Mouse (Mus musculus): ENCODE measurements around the gene Alpl. TPM values are rescaled to one million over a fixed set of nuclear protein-coding genes. Genes with fewer than 3 reads are reported as not detected.

Alpl gene
- total RNA-seq (2017): not detected in 3 replicates

DNA sequence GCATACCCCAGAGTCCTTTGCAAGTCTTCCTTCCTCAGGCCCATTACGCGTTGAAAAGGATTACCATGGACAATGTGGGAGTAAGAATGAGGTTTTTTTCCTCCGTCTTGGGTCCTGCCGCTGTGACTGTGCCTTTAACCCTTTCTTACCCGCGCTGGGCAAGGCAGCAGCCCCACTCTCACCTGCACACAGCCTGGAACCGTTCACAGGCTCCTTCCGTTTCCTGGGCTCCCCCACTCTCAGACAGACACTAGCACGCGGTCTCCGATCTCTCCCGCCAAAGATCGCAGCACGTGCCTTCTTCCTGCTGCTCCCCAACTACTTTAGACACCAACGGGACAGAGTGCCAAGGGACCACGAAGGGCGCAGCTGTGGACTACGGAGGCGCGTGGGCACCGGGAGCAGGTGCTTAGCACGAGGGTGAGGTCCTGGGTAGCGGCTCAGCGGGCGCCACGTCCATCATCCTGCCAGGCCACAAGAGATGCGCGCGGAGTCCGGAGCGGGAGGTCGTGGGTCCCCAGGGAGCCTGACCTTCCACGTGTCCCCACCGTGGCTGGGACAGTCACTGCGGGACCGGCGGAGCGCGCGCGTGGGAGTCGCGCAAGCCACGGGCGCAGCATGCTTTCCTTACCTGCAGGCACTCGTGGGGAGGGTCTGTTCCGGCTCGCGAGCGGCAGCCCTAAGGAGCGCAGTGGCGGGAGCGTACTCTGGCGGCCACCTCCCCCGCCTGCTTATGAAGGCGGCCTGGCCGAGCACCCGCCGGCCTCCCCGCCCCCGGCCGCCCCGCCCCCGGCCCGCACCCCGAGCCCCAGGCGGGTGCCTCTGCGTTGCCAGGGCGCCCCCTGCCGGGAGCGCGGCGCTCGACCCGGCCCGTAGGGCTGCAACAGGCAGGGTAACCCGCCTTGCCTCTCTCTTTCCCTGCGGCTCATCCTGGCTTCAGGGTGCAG, at the start of gene Alpl:
Gene Alpl (minus strand): TSS at position 774 of the 947 bp plus-strand sequence.
- no peak for ATAC-seq (replicated peaks; ENCODE audit: insufficient number of reproducible peaks, low FRiP score, low TSS enrichment, poor library complexity, severe bottlenecking)

DNA sequence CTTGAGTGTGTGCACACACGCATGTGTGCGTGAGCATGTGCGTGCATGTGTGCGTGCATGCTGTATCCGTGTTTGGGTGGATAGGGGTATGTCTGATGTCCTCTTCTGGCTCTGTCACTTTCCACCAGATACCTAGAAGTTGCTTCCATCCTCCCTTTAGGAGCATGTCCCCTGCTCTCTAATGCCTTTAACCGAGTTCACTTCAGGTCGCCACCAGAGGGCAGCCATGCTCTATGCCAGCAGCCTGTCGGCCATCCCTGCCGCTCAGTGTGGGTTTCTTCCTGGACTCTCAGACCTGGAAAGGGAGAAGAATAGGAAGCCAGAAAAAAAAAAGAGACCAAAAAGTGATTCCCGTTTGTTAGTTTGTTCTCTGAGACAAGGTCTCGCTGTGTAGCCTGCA, 48.5 kb upstream of the Alpl start:
- ATAC-seq (replicated peaks; ENCODE audit: insufficient number of reproducible peaks, low FRiP score, low TSS enrichment, poor library complexity, severe bottlenecking): no peak; the same call in 1 of the 2 replicates

DNA sequence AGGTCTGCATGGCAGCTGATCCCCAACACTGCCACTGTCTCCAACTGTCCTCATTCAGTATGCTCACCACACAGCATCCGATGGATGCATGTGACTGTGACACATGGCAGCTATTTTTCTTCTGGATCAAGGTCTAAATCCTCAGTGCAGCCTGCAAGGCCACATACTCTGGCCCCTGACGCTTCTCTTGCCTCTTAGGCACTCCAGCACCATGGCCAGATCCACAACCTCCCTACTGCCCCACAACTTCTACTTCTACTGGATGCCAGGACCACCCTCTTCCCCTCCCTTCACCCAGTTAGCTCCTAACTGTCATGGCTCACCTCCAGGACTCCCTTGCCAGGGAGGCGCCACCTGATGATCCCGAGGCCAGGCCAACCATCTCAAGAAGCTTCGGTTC, 43.3 kb upstream of the Alpl start:
- ATAC-seq (replicated peaks; ENCODE audit: insufficient number of reproducible peaks, low FRiP score, low TSS enrichment, poor library complexity, severe bottlenecking): no peak

DNA sequence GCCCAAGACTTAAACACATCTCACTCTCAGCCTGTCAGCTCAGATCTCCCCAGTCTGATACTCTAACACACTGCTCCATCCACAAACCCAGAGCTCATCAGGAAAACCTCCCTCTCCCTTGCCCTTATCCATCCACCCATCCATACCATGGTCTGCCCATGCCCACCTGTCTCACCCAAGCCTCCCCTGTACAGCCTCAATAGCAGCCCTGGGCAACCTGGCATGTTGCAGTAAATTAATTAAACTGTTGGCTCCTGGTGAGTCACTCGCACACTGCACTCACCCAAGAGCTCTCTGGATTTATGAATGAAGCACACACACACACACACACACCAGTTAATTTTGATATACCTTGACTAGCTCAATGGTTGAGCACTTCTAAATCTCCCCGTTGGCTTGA, 42.6 kb upstream of the Alpl start:
- ATAC-seq (replicated peaks; ENCODE audit: insufficient number of reproducible peaks, low FRiP score, low TSS enrichment, poor library complexity, severe bottlenecking): no peak

DNA sequence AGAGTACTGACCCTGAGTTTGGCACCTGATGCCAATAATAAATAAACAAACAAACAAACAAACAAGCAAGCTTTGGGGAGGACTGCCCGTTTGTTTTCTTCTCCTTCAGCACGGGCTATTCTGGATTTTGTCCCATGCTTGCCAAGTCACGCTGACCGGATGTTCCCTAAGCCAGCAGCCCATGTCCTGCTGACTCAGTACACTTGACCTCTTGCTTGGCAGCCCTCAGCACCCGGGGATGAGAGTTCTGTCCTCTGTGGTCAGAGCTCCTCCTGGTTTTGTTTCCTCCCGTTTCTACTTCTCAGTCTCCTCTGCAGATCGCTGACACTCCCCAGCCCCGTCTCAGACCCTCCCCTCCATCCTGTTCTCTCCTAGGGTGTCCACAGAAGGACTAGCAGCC, 41.6 kb upstream of the Alpl start:
- no peak for ATAC-seq (replicated peaks; ENCODE audit: insufficient number of reproducible peaks, low FRiP score, low TSS enrichment, poor library complexity, severe bottlenecking)

GRCm38 (mm10) chr4:137836741-137837140, 40.6 kb upstream of the Alpl start:
- no peak for ATAC-seq (replicated peaks; ENCODE audit: insufficient number of reproducible peaks, low FRiP score, low TSS enrichment, poor library complexity, severe bottlenecking)

- peak; percentile 71 for ATAC-seq (replicated peaks; ENCODE audit: insufficient number of reproducible peaks, low FRiP score, low TSS enrichment, poor library complexity, severe bottlenecking)
Measured at GRCm38 (mm10) chr4:137835624-137836337, 39.6 kb upstream of the Alpl start.

- no peak for ATAC-seq (replicated peaks; ENCODE audit: insufficient number of reproducible peaks, low FRiP score, low TSS enrichment, poor library complexity, severe bottlenecking)
Measured at GRCm38 (mm10) chr4:137831598-137831997, 35.4 kb upstream of the Alpl start.

GRCm38 (mm10) chr4:137830380-137830779, 34.2 kb upstream of the Alpl start:
- no peak for ATAC-seq (replicated peaks; ENCODE audit: insufficient number of reproducible peaks, low FRiP score, low TSS enrichment, poor library complexity, severe bottlenecking)

GRCm38 (mm10) chr4:137824881-137825280, 28.7 kb upstream of the Alpl start:
- ATAC-seq (replicated peaks; ENCODE audit: insufficient number of reproducible peaks, low FRiP score, low TSS enrichment, poor library complexity, severe bottlenecking): no peak

GRCm38 (mm10) chr4:137823542-137823941, 27.4 kb upstream of the Alpl start:
- no peak for ATAC-seq (replicated peaks; ENCODE audit: insufficient number of reproducible peaks, low FRiP score, low TSS enrichment, poor library complexity, severe bottlenecking)

DNA sequence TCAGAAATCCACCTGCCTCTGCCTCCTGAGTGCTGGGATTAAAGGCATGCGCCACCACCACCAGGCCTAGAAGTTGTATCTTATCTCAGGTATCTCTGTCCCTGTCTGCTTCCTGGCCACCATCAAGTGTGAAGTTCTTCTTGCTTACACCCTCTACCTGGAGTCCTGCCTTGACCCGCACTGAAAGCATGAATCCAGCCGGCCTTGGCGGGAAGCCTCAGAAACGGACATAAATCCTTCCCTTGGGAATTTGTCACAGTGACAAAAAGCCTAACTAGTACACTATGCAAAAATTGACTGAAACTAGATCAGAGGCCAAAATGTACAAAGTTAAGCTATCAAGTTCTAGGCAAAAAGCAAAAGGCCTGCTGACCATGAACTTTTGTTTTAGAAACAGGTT, 26.4 kb upstream of the Alpl start:
- ATAC-seq (replicated peaks; ENCODE audit: insufficient number of reproducible peaks, low FRiP score, low TSS enrichment, poor library complexity, severe bottlenecking): no peak

DNA sequence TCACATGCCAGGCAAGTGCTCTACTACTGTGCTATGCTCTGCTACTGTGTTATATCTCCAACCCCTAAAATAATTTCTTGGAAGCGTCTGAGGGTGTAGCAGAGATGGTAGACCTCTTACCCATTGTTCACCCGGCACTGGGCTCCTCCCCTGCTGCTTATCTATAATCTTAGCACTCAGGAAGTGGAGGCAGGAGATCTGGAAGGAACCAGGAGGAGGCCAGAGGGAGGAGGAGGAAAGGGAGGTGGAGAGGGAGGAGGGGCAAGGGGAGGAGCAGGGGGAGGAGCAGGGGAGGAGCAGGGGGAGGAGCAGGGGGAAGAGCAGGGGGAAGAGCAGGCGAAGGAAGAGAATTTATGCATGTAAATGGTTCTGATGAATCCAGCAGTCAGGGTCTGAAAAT, 24.5 kb upstream of the Alpl start:
- ATAC-seq (replicated peaks; ENCODE audit: insufficient number of reproducible peaks, low FRiP score, low TSS enrichment, poor library complexity, severe bottlenecking): no peak

- no peak for ATAC-seq (replicated peaks; ENCODE audit: insufficient number of reproducible peaks, low FRiP score, low TSS enrichment, poor library complexity, severe bottlenecking)
Measured at GRCm38 (mm10) chr4:137819487-137819886, 23.3 kb upstream of the Alpl start.

DNA sequence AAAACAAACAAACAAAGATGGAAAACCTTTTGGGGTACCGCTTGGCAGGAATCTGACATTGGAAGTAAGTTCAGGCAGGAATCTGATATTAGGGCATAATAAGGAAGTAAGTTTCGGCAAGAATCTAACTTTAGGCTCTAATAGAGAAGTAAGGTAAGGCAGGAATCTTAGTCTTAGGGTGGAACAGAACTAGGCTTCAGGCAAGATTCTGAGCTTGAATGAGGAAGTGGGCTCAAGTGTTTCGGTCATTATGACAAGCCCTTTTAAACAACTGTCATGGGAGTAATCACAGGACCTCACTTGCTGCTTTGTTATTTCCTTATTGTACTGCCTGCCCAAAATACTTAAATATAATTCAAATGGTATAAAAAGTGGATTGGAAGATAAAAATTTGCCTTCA, 22.2 kb upstream of the Alpl start:
- ATAC-seq (replicated peaks; ENCODE audit: insufficient number of reproducible peaks, low FRiP score, low TSS enrichment, poor library complexity, severe bottlenecking): no peak

DNA sequence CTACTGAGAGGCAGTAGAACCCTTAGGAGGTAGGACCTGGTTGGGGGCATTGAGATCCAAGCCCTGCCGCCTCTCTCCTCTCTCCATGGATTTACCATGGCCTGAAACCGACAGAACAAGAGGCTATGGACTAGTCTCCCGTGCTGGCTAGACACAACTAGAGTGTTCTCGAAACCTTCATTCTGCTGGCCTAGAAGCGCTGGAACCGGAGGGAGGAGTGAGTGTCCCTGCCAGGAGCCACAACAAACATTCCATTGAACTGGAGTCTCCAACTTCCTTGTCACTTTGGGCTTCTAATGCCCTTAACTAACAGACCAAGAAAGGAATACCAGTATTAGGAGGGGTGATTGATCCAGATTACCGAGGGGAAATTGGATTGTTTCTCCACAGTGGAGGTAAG, 20.0 kb upstream of the Alpl start:
- no peak for ATAC-seq (replicated peaks; ENCODE audit: insufficient number of reproducible peaks, low FRiP score, low TSS enrichment, poor library complexity, severe bottlenecking)

DNA sequence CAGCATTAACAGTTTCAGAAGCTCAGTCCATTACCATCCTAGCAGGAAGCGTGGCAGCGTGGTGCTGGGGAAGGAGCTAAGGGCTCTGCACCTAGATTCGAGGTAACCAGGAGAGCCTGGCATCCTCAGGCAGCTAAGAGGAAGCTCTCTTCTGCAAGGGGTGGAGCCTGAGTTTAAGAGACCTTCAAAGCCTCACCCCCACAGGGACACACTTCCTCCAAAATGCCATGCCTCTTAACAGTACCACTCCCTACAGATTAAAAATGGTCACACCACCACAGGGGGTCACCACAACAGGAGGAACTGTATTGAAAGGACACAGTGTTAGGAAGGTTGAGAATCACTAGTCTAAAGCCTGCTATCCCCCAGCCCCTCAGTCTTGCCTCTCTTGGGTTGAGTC, 19.3 kb upstream of the Alpl start:
- peak; percentile 70; the same call in 1 of the 2 replicates for ATAC-seq (replicated peaks; ENCODE audit: insufficient number of reproducible peaks, low FRiP score, low TSS enrichment, poor library complexity, severe bottlenecking)

DNA sequence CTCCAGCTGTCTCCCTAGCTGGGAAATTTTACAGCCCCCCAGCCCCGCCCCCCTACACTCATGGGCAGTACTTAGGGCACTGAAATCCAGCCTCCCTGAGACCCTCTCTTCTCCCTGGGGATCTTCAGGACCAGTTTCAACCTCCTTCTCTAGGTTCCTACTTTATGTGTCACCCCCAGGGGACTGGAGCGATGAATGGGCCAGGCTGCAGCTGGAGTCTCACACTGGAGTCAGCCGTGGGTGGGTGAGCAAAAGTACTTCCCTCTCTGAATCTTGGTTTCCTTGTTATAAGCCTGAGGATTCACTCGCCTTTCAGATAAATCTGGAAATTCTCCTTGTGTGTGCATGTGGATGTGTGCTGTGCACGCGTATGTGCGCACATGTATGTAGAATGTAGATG, 18.0 kb upstream of the Alpl start:
- ATAC-seq (replicated peaks; ENCODE audit: insufficient number of reproducible peaks, low FRiP score, low TSS enrichment, poor library complexity, severe bottlenecking): no peak

GRCm38 (mm10) chr4:137812946-137813708, 16.9 kb upstream of the Alpl start:
- no peak for ATAC-seq (replicated peaks; ENCODE audit: insufficient number of reproducible peaks, low FRiP score, low TSS enrichment, poor library complexity, severe bottlenecking)
